Mouse (Mus musculus) olfactory bulb, adult 2 months (tissue): Measurements from ENCODE around the gene Rnf150. TPM values are rescaled to one million over a fixed set of nuclear protein-coding genes. Genes with fewer than 3 reads are reported as not detected.
A peak's percentile ranks its signal among the peaks of the same experiment; 100 is the strongest.

Experiments
- H3K27ac ChIP-seq: fragments of 200-500 bp; 2 replicates; pipeline ENCODE4 v1.5.1; 2012; ENCODE audit warnings: low read depth, low read length; ENCODE audit not compliant: insufficient read depth
- H3K4me1 ChIP-seq: fragments of 200-500 bp; 2 replicates; pipeline ENCODE4 v1.6.1; 2012; ENCODE audit warnings: low read length; ENCODE audit not compliant: control insufficient read depth, insufficient read depth
- H3K4me3 ChIP-seq: fragments of 200-500 bp; 2 replicates; pipeline ENCODE4 v1.5.1; 2012; ENCODE audit warnings: mild to moderate bottlenecking, low read depth, low read length, moderate library complexity; ENCODE audit not compliant: insufficient read depth
- CTCF ChIP-seq: fragments of 200-500 bp; IDR thresholded peaks from 2 replicates; pipeline ENCODE4 v1.5.1; 2012; ENCODE audit warnings: low read depth, mild to moderate bottlenecking, low read length, moderate library complexity; ENCODE audit not compliant: insufficient read depth
- POLR2A ChIP-seq: fragments of 200-500 bp; IDR thresholded peaks from 2 replicates; pipeline ENCODE4 v1.6.1; 2012; ENCODE audit warnings: mild to moderate bottlenecking, low read depth, low read length, moderate library complexity; ENCODE audit not compliant: insufficient read depth
- WGBS: fragments of 180-500 bp; shearing (Covaris S2); methylation state at CpG from one replicate; pipeline ENCODE4 v1.1.7; 2018; 5-methylcytosine and 5-hydroxymethylcytosine counted together
- polyA plus RNA-seq: library from polyadenylated mRNA; stranded (reverse); fragments of >200 nt; gene quantifications from 2 replicates; pipeline ENCODE4 v1.2.4, GENCODE M21; 2012; ENCODE audit warnings: low replicate concordance; ENCODE audit not compliant: missing spikeins, insufficient read depth, insufficient read length

The Rnf150 gene
- polyA plus RNA-seq, 1 experiment: not detected

GRCm38 (mm10) chr8:82926518-82926917, 63.4 kb downstream of the Rnf150 start:
- TF ChIP-seq POLR2A (no peak), CTCF (no peak)
- Histone ChIP-seq H3K4me3 (no peak overlapping the region), H3K4me1 (peaks cover 4% of the 10 kb centered on the region), H3K27ac (no peak overlapping the region)
- WGBS: 81% methylated on average over 5 of the region's 5 CpGs

- peaks cover 5% of the 10 kb centered on the region for H3K4me1 ChIP-seq
- 44% methylated on average over 7 of the region's 7 CpGs for WGBS
- peak overlapping the region; percentile 86 for H3K27ac ChIP-seq
- no peak overlapping the region for H3K4me3 ChIP-seq
- TF ChIP-seq CTCF (no peak), POLR2A (no peak)
Measured at GRCm38 (mm10) chr8:82931554-82931953, 68.4 kb downstream of the Rnf150 start.

DNA sequence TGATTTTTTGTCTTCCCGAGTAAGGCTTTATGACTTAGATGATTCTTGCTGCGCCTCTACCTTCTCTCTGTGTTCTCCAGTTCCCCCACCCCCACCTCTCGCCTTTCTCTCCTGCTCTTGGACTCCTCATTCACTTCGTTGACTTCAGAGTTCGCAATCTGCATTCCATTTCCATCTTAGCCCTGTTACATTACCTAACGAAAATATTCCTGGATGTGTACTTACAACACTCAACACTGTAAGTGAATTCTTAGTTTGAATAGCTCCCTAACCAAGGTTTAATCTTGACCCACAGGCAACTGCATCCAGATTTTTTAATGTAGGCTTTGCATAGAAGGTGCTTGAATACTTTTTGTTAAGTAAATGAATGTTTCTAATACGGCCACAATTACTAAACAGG, 73.0 kb downstream of the Rnf150 start:
- Histone ChIP-seq H3K4me1 (peaks cover 8% of the 10 kb centered on the region), H3K27ac (no peak overlapping the region), H3K4me3 (no peak overlapping the region)
- 87% methylated on average over 7 of the region's 7 CpGs for WGBS
- no peak for TF ChIP-seq CTCF
- TF ChIP-seq POLR2A: no peak

DNA sequence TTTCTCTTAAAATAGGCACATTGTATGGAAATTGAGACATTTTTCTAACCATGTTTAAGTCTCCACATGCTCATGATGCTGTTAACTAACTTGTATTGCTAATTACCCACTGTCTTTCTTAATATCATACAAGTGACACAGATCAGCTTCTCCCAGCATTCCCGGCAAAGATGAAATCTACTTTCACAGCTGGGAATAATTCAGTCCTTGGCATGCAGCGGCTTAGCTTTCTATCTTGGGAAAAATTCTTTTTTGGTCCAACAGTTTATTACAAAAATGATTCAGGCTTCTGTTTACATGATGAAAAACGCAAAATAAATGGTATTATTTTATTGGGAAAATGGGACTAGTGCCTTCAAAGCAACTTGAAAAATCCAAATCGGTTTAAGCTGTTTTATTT, 73.7 kb downstream of the Rnf150 start:
- H3K4me3 ChIP-seq: no peak overlapping the region
- H3K27ac ChIP-seq: no peak overlapping the region
- peaks cover 5% of the 10 kb centered on the region; the same call in 1 of the 2 replicates for H3K4me1 ChIP-seq
- 48% methylated on average over 4 of the region's 4 CpGs for WGBS
- no peak for TF ChIP-seq CTCF
- no peak for TF ChIP-seq POLR2A

- no peak for TF ChIP-seq POLR2A
- WGBS: 17% methylated on average over 6 of the region's 6 CpGs
- Histone ChIP-seq H3K27ac (peak overlapping the region; percentile 36), H3K4me1 (peaks cover 5% of the 10 kb centered on the region; the same call in 1 of the 2 replicates), H3K4me3 (no peak overlapping the region)
Measured at GRCm38 (mm10) chr8:82939912-82940311, 76.8 kb downstream of the Rnf150 start.

DNA sequence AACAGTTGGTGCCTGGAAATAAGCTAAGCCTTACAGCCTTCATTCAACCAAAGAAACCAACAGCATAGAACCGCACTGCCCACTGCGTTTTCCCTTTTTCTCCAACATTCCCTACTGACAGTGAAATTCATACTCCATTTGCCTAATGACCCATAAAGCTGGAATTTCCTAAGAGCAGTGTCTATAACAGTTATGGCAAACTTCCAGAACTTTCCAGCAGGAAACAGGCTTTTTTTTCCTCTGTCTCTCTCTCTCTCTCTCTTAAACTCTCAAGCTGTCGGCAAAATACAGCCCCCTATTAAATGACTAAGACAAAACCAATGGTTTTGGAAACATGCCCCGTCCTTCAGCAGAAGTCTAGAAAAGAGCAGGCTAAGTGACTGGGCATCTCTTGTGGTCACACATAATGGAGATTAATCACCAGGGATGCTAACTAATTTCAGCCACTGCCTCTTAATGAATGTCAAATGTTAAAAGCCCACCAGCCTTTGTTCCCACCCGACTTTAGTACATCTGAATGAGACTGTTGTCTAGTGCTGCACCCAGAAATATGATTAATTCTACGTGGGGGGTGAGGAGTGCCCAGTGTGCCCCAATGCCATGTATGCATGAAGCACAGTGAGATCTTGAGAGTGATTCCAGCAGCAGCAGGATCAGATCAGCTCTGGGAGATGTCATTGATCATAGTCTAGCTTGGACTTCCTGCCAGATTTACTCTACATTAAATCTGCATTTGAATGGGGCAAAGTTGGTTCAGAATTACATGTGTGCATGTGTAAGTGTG, 80.3 kb downstream of the Rnf150 start:
- H3K27ac ChIP-seq: no peak overlapping the region
- H3K4me3 ChIP-seq: no peak overlapping the region
- TF ChIP-seq POLR2A (no peak), CTCF (no peak)
- 30% methylated on average over 6 of the region's 6 CpGs for WGBS
- H3K4me1 ChIP-seq: no peaks in the 10 kb centered on the region

GRCm38 (mm10) chr8:82945867-82946266, 82.7 kb downstream of the Rnf150 start:
- Histone ChIP-seq H3K27ac (no peak overlapping the region), H3K4me3 (no peak overlapping the region), H3K4me1 (no peaks in the 10 kb centered on the region)
- TF ChIP-seq CTCF (no peak), POLR2A (no peak)
- WGBS: 87% methylated on average over 3 of the region's 3 CpGs

DNA sequence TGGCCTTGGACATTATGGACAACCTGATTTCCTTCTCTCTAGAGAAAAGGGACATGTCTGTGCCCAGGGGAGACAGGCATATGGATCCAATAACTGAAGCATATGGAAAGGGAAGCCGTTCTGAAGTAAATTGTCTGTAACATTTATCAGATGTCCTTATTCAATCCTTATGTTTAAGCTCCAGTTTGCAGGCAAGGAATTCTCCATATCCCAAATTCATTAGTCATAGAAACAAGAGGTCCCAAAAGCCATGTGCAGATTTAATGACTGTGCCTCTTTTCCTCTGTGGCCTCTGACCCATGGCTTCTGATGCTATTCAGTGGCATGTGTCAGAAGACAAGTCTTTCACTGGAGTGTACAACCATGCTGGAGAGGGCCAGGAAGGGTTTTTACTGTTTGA, 83.5 kb downstream of the Rnf150 start:
- no peaks in the 10 kb centered on the region for H3K4me1 ChIP-seq
- WGBS: 85% methylated on average over 1 of the region's 1 CpGs
- H3K4me3 ChIP-seq: no peak overlapping the region
- H3K27ac ChIP-seq: no peak overlapping the region
- TF ChIP-seq CTCF (no peak), POLR2A (no peak)

DNA sequence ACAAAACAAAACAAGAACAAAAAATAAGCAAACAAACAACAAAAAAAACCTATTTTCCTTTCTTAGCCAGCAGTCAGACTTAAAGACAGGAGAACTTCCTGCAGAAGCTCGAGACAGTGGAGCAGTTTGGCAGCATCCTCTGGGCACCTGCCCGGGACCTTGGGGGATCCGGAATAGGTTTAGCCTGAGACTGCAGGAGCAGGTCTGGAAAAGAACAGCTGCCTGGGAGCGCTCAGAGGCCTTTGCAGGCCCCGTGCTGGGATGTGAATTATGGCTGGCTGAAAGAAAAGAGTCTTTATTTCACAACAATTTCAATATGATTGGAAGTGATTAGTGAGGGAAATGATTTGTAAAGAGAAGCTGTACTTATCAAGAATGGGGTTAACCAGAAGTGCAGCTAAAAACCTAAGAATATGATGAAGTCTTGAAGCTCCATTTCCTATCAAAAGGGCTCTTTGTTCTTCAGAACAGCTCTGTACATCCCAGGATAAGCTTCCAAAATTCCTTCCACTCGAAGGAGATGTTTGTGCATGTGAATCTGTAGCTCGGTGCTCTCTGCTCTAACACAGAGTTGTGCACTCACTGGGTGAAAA, 92.1 kb downstream of the Rnf150 start:
- TF ChIP-seq CTCF: no peak
- no peak for TF ChIP-seq POLR2A
- 58% methylated on average over 7 of the region's 7 CpGs for WGBS
- Histone ChIP-seq H3K4me3 (no peak overlapping the region), H3K4me1 (no peaks in the 10 kb centered on the region), H3K27ac (no peak overlapping the region)
